Mouse (Mus musculus) cortical plate, adult 2 months (tissue): ENCODE measurements around the gene Pom121.

Experiments
- CTCF ChIP-seq: fragments of 200-500 bp; IDR thresholded peaks from 2 replicates; pipeline ENCODE4 v1.5.1; 2011; ENCODE audit warnings: mild to moderate bottlenecking, control low read depth, low read length; ENCODE audit not compliant: insufficient read depth; ENCODE audit errors: extremely low read depth
- POLR2A ChIP-seq: fragments of 200-500 bp; IDR thresholded peaks from 2 replicates; pipeline ENCODE4 v1.6.1; 2011; ENCODE audit warnings: mild to moderate bottlenecking, low read length, control low read depth; ENCODE audit not compliant: insufficient read depth; ENCODE audit errors: extremely low read depth

DNA sequence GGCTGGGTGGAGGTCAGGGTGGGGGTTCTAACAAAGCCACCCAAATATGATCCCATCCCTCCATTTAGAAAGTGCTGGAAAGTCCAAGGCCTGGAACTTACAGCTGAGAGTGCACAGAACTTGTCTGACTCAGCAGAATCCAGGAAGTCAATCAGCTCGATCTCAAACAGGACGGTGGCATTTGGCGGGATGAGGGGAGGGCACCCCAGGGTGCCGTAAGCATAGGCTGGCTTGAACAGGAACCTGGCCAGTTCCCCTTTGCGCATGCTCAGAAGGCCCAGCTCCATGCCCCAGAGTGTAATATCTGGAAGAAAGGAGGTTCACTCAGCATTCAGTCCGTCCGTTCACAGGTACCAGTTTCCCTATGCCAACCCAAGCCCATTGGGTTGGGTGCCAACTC is 48.4 kb downstream of the Pom121 start:
- TF ChIP-seq POLR2A, result no peak
- no peak for TF ChIP-seq CTCF
